Mouse (Mus musculus) hindbrain, embryonic 14.5 days (tissue): Measurements from ENCODE around the gene Slc35b3. TPM values are rescaled to one million over a fixed set of nuclear protein-coding genes. Genes with fewer than 3 reads are reported as not detected.

Source experiments
- ATAC-seq: fragments of 200-750 bp; cut with Nextera tagmentation; 2 replicates; pipeline ENCODE4 v1.8.0; 2017; ENCODE audit warnings: moderate number of reproducible peaks, mild to moderate bottlenecking, moderate TSS enrichment, moderate library complexity; ENCODE audit not compliant: low FRiP score
- DNase-seq: peaks from one replicate; pipeline ENCODE4 v3.0.0-alpha.2; 2015; ENCODE audit warnings: low spot score
- H3K27ac ChIP-seq: fragments of 300-500 bp; sonication (generic); 2 replicates; pipeline ENCODE4 v1.5.1; 2014; ENCODE audit warnings: mild to moderate bottlenecking, moderate library complexity
- H3K27me3 ChIP-seq: fragments of 300-500 bp; sonication (generic); 2 replicates; pipeline ENCODE4 v1.6.1; 2014; ENCODE audit warnings: mild to moderate bottlenecking, low read length, mixed read lengths; ENCODE audit not compliant: control insufficient read depth, insufficient read depth
- H3K36me3 ChIP-seq: fragments of 300-500 bp; sonication (generic); replicated peaks from 2 replicates; pipeline ENCODE4 v1.6.1; 2014; ENCODE audit not compliant: control insufficient read depth, insufficient read depth
- H3K4me1 ChIP-seq: fragments of 300-500 bp; sonication (generic); replicated peaks from 2 replicates; pipeline ENCODE4 v1.6.1; 2014; ENCODE audit warnings: antibody characterized with exemption, low read length, mixed read lengths; ENCODE audit not compliant: control insufficient read depth, insufficient read depth
- H3K4me2 ChIP-seq: fragments of 300-500 bp; sonication (generic); replicated peaks from 2 replicates; pipeline ENCODE4 v1.6.1; 2014; ENCODE audit warnings: mild to moderate bottlenecking, moderate library complexity
- H3K4me3 ChIP-seq: fragments of 300-500 bp; sonication (generic); replicated peaks from 2 replicates; pipeline ENCODE4 v1.5.1; 2014; ENCODE audit warnings: mild to moderate bottlenecking, low read length
- H3K9ac ChIP-seq: fragments of 300-500 bp; sonication (generic); 2 replicates; pipeline ENCODE4 v1.6.1; 2014
- H3K9me3 ChIP-seq: fragments of 300-500 bp; sonication (generic); 2 replicates; pipeline ENCODE4 v1.6.1; 2016; ENCODE audit warnings: low read length; ENCODE audit not compliant: control insufficient read depth
- WGBS: fragments of 180-500 bp; shearing (Covaris S2); extraction: QIAGEN DNeasy Blood & Tissue Kit; methylation state at CpG from one replicate; pipeline ENCODE4 v1.1.7; 2014; 5-methylcytosine and 5-hydroxymethylcytosine counted together
- polyA plus RNA-seq: library from polyadenylated mRNA; unstranded; fragments of >200 nt; fragmentation: Nextera tagmentation; extraction: Ambion mirVana; gene quantifications from 2 replicates; pipeline ENCODE4 v1.2.1, GENCODE M21; 2014

Slc35b3 gene
- polyA plus RNA-seq, 1 experiment from 2014 or later: 35.8 TPM

DNA sequence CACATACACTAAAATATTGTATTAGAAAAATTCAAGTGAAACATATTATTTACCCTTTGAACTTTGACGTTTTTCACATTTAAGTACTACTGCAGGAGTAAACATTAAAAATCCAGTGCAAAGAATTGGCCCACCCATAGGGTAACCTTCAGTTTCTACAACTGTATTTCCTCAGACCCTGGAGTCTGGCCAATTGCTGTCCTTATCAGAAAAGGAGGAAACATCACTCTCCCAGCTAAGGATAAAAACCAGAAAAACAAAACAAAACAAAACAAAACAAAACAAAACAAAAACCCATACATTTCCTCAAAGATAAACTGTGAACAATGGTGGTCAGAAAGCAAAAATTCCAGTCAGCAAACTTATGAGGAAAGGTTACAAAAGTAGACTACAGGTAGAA, 14.9 kb downstream of the Slc35b3 start:
- H3K4me3 ChIP-seq: no peak overlapping the region
- no peak overlapping the region for H3K9ac ChIP-seq
- no peaks in the 10 kb centered on the region for H3K9me3 ChIP-seq
- no peak for ATAC-seq
- H3K27me3 ChIP-seq: no peaks in the 10 kb centered on the region
- 89% methylated on average over 1 of the region's 1 CpGs for WGBS
- no peak overlapping the region for H3K27ac ChIP-seq
- no peak overlapping the region for H3K4me2 ChIP-seq
- no peak for DNase-seq
- peaks cover 58% of the 10 kb centered on the region for H3K36me3 ChIP-seq
- no peaks in the 10 kb centered on the region for H3K4me1 ChIP-seq

DNA sequence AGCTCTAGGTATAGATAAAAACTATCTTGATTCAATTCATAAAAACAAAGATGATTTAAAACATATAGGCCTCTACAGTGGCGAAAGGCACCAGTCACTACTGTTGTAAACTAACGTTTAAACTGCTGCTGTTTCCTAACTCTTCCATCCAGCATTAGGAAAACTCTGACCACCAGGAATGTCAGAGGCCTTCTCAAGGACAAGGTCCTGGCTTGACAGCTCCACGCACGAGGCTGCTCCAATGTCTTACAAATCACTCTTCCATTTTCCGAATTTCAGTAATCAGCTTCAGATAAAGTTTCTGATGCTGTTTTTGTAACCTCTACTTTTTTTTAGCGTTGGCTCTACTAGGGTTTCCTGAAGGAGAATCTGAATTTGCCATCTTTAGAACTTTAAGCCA, 15.7 kb downstream of the Slc35b3 start:
- no peak for ATAC-seq
- 96% methylated on average over 6 of the region's 6 CpGs for WGBS
- Histone ChIP-seq H3K4me3 (no peak overlapping the region), H3K9ac (no peak overlapping the region), H3K36me3 (peaks cover 58% of the 10 kb centered on the region), H3K27me3 (no peaks in the 10 kb centered on the region), H3K9me3 (no peaks in the 10 kb centered on the region), H3K27ac (no peak overlapping the region), H3K4me1 (no peaks in the 10 kb centered on the region), H3K4me2 (no peak overlapping the region)
- DNase-seq: no peak

DNA sequence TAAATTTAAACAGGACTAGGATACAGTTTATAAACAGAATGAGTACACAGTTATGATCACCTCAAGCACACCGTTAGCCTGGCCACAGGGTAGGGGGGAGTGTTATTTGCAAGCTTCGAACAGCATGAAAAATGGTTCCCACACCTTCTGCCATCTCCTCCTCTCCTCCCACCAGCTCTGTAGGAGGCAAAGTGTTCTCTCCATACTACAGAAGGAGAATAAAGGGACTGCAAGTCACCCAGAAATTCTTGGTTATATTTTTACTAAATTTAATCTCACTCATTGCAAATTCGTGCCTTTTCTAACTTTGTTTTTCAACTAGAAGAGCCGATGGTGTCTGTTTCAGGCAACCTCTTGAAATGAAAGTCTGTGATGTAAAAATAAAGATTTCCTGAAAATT, 18.9 kb downstream of the Slc35b3 start:
- Histone ChIP-seq H3K4me2 (no peak overlapping the region), H3K36me3 (peaks cover 65% of the 10 kb centered on the region)
- 89% methylated on average over 4 of the region's 4 CpGs for WGBS

DNA sequence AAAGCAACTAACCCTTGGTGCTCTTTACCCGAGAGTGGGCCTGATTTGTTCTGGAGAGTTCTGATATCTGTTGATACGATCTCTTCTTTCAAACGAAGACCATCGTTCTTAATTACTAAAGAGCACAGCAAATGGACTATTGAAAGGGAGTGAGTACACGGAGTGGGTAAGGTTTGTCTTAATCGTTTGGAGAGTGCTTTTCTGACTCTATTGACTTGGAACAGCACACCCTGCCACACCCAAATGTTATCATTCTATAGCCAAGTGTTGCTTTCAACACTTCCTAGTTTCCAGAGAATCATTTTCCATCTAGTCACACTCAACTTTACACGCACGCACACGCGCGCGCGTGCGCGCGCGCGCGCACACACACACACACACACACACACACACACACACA, 19.4 kb downstream of the Slc35b3 start:
- no peaks in the 10 kb centered on the region for H3K4me1 ChIP-seq
- no peak for ATAC-seq
- no peak overlapping the region for H3K9ac ChIP-seq
- no peaks in the 10 kb centered on the region for H3K27me3 ChIP-seq
- 99% methylated on average over 19 of the region's 19 CpGs for WGBS
- no peaks in the 10 kb centered on the region for H3K9me3 ChIP-seq
- H3K4me3 ChIP-seq: no peak overlapping the region
- no peak for DNase-seq
- no peak overlapping the region for H3K27ac ChIP-seq
- peaks cover 68% of the 10 kb centered on the region for H3K36me3 ChIP-seq
- no peak overlapping the region for H3K4me2 ChIP-seq

More for the DNA sequence above, 18.9 kb downstream of the Slc35b3 start:
- ATAC-seq: no peak
- DNase-seq: no peak
- Histone ChIP-seq H3K9me3 (no peaks in the 10 kb centered on the region), H3K4me3 (no peak overlapping the region), H3K27me3 (no peaks in the 10 kb centered on the region), H3K27ac (no peak overlapping the region), H3K9ac (no peak overlapping the region), H3K4me1 (no peaks in the 10 kb centered on the region)

DNA sequence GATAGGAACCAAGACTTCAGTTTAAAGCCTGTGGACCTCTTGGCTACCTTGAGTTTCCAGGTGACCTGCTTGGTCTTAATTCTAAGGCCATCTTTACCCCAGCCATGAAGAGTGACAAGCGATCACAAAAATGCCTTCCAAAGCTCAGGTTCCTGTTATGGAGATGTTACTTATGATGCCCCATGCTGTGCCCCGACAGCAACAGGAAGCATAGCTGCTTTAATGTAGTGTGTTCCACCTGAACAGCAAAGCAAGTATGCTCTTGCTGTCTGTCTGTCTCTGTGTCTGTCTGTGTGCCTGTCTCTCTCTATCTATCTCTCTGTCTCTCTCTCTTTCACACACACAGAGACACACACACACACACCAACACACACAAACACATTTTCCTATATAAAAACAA, 22.2 kb downstream of the Slc35b3 start:
- H3K4me3 ChIP-seq: no peak overlapping the region
- no peaks in the 10 kb centered on the region for H3K4me1 ChIP-seq
- no peak overlapping the region for H3K27ac ChIP-seq
- no peak for DNase-seq
- H3K27me3 ChIP-seq: no peaks in the 10 kb centered on the region
- ATAC-seq: no peak
- no peaks in the 10 kb centered on the region for H3K9me3 ChIP-seq
- 88% methylated on average over 2 of the region's 2 CpGs for WGBS
- peaks cover 82% of the 10 kb centered on the region for H3K36me3 ChIP-seq
- H3K4me2 ChIP-seq: no peak overlapping the region
- H3K9ac ChIP-seq: no peak overlapping the region

DNA sequence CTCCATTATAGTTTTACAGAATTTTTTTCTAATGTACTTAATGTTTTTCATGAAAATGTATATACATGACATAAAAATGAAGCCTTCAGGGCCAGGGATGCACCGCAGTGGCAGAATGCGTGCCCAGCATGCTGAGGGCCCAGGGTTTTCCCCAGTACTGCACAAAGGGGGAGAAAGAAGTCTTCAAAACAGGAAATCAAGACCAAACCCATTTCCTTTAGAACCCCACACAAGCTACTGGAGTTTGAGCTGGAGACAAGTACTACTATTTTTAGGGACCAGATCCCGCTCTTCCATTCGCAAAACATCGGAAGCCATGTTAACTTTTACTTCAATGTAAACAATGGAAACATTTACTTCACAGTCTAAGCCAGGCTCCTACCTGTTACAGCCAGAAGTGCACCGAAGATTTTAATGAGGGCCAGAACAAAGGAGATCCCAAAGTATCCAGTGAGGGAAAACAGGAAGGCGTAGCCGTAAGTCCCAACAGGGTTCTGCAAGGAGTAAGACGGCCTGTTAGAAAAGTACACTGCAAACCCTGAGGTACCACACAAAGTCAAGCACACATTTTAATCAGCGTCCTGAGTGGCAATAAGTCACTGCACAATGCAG, 23.7 kb downstream of the Slc35b3 start:
- H3K36me3 ChIP-seq: peaks cover 83% of the 10 kb centered on the region
- H3K9me3 ChIP-seq: no peaks in the 10 kb centered on the region
- no peaks in the 10 kb centered on the region for H3K27me3 ChIP-seq
- DNase-seq (no peak), ATAC-seq (no peak)
- no peaks in the 10 kb centered on the region for H3K4me1 ChIP-seq
- no peak overlapping the region for H3K27ac ChIP-seq
- no peak overlapping the region for H3K4me2 ChIP-seq
- H3K9ac ChIP-seq: no peak overlapping the region
- 85% methylated on average over 10 of the region's 10 CpGs for WGBS
- H3K4me3 ChIP-seq: no peak overlapping the region

DNA sequence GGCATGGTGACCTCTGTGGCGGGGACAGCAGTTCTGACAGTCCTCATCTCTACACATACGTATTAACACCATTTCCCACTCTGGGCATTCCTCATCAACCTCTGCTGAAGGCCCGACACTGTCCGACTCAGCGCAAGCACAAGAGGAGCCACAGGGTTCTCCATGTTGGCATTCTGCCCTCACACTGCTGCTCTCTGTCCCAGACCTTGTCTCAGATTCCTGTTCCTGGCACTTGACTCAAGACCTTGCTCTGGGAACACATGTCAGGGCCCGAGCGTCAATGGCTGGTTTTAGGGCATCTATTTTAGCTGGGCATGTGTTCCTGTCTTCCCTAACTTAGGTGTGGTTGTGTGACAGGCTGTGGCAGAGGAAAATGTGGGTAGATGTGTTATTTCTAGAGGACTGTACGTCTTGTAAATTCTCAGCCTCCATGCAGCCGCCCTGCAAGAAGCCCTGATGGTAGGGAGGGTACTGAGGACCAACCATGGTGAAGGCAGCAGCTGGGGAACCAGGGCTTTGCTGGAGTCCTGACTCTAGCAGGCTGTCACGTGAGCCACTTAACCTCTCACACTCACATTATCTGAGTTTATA, 24.7 kb downstream of the Slc35b3 start:
- peaks cover 73% of the 10 kb centered on the region for H3K36me3 ChIP-seq
- no peak overlapping the region for H3K9ac ChIP-seq
- DNase-seq (no peak), ATAC-seq (no peak)
- no peak overlapping the region for H3K4me2 ChIP-seq
- no peaks in the 10 kb centered on the region for H3K4me1 ChIP-seq
- no peaks in the 10 kb centered on the region for H3K27me3 ChIP-seq
- 96% methylated on average over 10 of the region's 10 CpGs for WGBS
- H3K27ac ChIP-seq: no peak overlapping the region
- no peak overlapping the region for H3K4me3 ChIP-seq
- H3K9me3 ChIP-seq: no peaks in the 10 kb centered on the region

DNA sequence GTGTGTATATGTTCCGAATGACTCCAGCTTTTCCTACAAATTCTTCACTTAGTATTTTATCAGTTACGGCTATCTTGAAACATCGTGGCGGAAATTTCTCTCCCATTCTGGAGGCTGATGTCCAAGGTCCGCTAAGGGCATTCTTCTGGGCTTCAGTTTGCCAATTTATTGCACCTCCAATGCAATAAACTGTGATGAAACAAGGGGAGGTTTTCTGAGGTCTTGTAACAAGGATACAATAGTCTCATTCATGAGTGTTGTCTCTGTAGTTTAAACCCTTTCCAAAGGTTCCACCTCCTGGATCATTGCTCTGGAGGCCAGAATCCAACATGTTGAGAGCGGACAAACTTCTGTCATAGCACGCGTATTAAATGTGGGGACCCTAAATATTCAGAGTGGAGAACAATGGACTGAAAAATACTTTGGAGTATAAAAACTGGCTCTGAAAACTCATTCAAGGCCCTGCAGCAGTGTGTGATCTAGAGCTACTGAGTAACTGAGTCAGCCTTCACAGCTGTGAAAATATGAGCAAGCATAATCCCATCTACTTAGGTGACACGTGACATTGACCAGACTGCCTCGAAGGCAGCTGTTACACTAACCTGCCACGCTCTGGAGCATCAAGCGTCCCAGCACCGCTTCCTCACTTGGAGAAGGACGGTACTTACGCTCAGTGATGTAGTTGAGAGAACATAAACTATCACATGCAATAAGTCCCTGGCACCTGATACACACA, 30.7 kb downstream of the Slc35b3 start:
- H3K4me1 ChIP-seq: no peaks in the 10 kb centered on the region
- ATAC-seq (no peak), DNase-seq (no peak)
- H3K27me3 ChIP-seq: no peaks in the 10 kb centered on the region
- H3K4me2 ChIP-seq: no peak overlapping the region
- no peak overlapping the region for H3K4me3 ChIP-seq
- no peaks in the 10 kb centered on the region for H3K9me3 ChIP-seq
- no peak overlapping the region for H3K27ac ChIP-seq
- H3K36me3 ChIP-seq: peaks cover 36% of the 10 kb centered on the region
- WGBS: 97% methylated on average over 15 of the region's 15 CpGs
- no peak overlapping the region for H3K9ac ChIP-seq

DNA sequence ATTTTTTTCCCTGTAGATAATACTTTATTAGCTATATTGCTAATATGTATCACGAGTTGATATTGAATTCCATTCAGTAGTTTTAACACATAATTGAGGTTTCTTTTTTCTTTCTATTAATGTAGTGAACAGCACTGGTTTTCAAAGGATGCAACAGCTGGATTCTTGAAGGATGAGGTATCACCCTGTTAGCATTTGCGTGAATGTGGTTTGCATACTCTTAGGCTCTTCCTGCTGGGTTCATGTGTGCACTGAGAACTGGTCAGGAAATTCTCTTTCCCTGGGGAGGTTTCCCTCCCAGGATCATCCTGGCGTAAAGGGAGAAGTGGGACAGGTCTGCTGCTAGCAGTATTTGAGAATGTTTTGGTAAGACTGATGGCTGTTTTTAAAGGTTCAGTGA, 38.0 kb downstream of the Slc35b3 start:
- no peak for ATAC-seq
- Histone ChIP-seq H3K9me3 (no peaks in the 10 kb centered on the region), H3K27me3 (no peaks in the 10 kb centered on the region), H3K36me3 (no peaks in the 10 kb centered on the region), H3K4me2 (no peak overlapping the region), H3K27ac (no peak overlapping the region), H3K9ac (no peak overlapping the region), H3K4me3 (no peak overlapping the region), H3K4me1 (0 out of 2 replicates have a peak, but pooled peaks cover 3% of the 10 kb centered on the region)
- 63% methylated on average over 3 of the region's 3 CpGs for WGBS
- DNase-seq: no peak
